Mouse (Mus musculus): ENCODE measurements around the gene Zfp956.

GRCm38 (mm10) chr6:47917051-47917450 lies 36.1 kb upstream of the Zfp956 start:
- TF ChIP-seq CTCF (IDR thresholded peaks at IDR 0.05; ENCODE audit: borderline replicate concordance, extremely low read depth, insufficient read depth, insufficient read length): no peak
- TF ChIP-seq POLR2A (IDR thresholded peaks at IDR 0.05; ENCODE audit: borderline replicate concordance, extremely low read depth, insufficient read depth, insufficient read length, poor library complexity, severe bottlenecking): no peak
